Mouse (Mus musculus): ENCODE results near the gene Cirbp. TPM values are rescaled to one million over a fixed set of nuclear protein-coding genes. Genes with fewer than 3 reads are reported as not detected.

Cirbp gene
- total RNA-seq, 4 experiments from 2014 or later, result 23.4 to 49.1 (median 31.4) TPM

- DNase-seq (ENCODE audit: low spot score in 2 of 2), result no peak
Observed at GRCm38 (mm10) chr10:80175536-80176269, 9.9 kb downstream of the Cirbp start.

- DNase-seq (ENCODE audit: low spot score in 2 of 2), result no peak
Observed at GRCm38 (mm10) chr10:80176270-80176834, 10.6 kb downstream of the Cirbp start.

- no peak for DNase-seq (ENCODE audit: low spot score in 2 of 2)
Observed at GRCm38 (mm10) chr10:80177441-80178279, 11.9 kb downstream of the Cirbp start.

GRCm38 (mm10) chr10:80179068-80180051, 13.6 kb downstream of the Cirbp start, which contains the start of gene Efna2:
Efna2 (plus strand) TSS chr10:80179482.
- DNase-seq (ENCODE audit: low spot score in 2 of 2), result no peak

- DNase-seq (ENCODE audit: low spot score in 2 of 2), result no peak
Observed at GRCm38 (mm10) chr10:80180288-80180687, 14.5 kb downstream of the Cirbp start.

- DNase-seq (ENCODE audit: low spot score in 2 of 2), result no peak
Observed at GRCm38 (mm10) chr10:80180823-80181222, 15.0 kb downstream of the Cirbp start.

GRCm38 (mm10) chr10:80182547-80182946, 16.8 kb downstream of the Cirbp start:
- DNase-seq (ENCODE audit: low spot score in 2 of 2), result no peak

GRCm38 (mm10) chr10:80186649-80187048, 20.9 kb downstream of the Cirbp start:
- no peak for DNase-seq (ENCODE audit: low spot score in 2 of 2)

- DNase-seq (ENCODE audit: low spot score in 2 of 2), result no peak
Observed at GRCm38 (mm10) chr10:80187739-80188138, 22.0 kb downstream of the Cirbp start.

- DNase-seq (ENCODE audit: low spot score in 2 of 2), result no peak
Observed at GRCm38 (mm10) chr10:80188453-80189024, 22.8 kb downstream of the Cirbp start.

GRCm38 (mm10) chr10:80189999-80190398, 24.2 kb downstream of the Cirbp start:
- DNase-seq (ENCODE audit: low spot score in 2 of 2), result no peak

- no peak for DNase-seq (ENCODE audit: low spot score in 2 of 2)
Observed at GRCm38 (mm10) chr10:80190491-80191051, 24.8 kb downstream of the Cirbp start.

- DNase-seq (ENCODE audit: low spot score in 2 of 2), result no peak
Observed at GRCm38 (mm10) chr10:80193976-80194375, 28.2 kb downstream of the Cirbp start.

- DNase-seq (ENCODE audit: low spot score in 2 of 2), result no peak
Observed at GRCm38 (mm10) chr10:80194441-80194840, 28.7 kb downstream of the Cirbp start.

- DNase-seq (ENCODE audit: low spot score in 2 of 2), result no peak
Observed at GRCm38 (mm10) chr10:80196167-80196566, 30.4 kb downstream of the Cirbp start.

- DNase-seq (ENCODE audit: low spot score in 2 of 2), result no peak
Observed at GRCm38 (mm10) chr10:80196778-80197581, 31.2 kb downstream of the Cirbp start.

GRCm38 (mm10) chr10:80199440-80200008, 33.7 kb downstream of the Cirbp start:
- DNase-seq (ENCODE audit: low spot score in 2 of 2), result peak; percentile 72 to 79

- no peak for DNase-seq (ENCODE audit: low spot score in 2 of 2)
Observed at GRCm38 (mm10) chr10:80200485-80200884, 34.7 kb downstream of the Cirbp start.

GRCm38 (mm10) chr10:80204055-80204454, 38.3 kb downstream of the Cirbp start:
- DNase-seq (ENCODE audit: low spot score in 2 of 2), result no peak

All from gastrocnemius, adult 8-10 months (tissue).